Mouse (Mus musculus): Measurements from ENCODE around the gene Gtf2h4.

The Gtf2h4 gene

DNA sequence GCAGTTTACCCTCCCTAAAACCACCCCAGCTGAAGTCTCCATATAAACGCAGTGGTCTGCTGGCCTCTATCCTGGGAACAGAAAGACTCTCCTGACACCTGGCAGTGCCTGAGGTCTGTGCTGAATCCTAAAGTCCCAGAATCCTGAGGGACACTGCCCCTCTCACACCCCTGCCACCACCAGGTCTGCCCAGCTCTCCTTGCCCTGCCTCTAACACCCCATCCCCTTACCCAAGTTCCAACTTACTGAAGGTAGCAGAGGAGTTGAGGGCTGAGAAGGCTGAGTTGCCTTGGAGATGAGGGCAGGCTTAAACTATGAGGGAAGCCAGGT lies 23.9 kb upstream of the Gtf2h4 start:
- in situ Hi-C loops (cut with MboI): no loop called here

DNA sequence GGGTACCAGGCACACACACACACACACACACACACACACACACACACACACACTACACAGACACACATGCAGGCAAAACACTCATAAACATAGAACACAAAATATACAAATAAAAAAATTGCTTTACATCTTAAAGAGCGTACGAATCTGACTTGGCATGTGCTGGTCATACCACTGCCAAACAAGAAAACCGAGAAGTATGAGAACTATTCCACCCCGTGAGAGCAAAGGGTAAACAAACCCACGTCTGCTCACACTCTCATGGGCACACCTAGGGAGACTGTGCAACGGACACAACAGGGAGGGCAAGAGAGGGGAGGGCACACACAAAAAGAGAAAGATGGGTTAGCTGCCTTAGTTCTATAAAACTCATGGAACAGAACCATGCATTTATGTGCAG lies 23.2 kb upstream of the Gtf2h4 start:
- in situ Hi-C loops (cut with MboI): no loop called here

DNA sequence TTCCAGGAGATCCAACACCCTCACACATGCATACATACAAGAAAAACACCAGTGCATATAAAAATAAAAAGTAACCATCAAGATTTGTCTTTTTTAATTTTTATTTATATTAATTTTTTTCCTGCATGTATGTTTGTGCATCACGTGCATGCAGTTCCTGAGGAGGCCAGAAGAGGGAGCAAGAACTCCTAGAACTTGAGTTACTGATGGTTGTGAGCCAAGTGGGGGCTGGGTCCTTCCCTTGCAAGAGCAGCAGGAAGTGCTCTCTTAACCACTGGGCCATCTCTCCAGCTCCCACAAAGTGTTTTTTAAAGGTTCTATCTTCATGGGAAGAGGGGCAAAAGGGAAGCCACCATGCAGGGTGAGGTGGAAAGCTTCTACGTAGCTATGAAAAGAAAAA lies 21.8 kb upstream of the Gtf2h4 start:
- in situ Hi-C loops (cut with MboI): no loop called here

DNA sequence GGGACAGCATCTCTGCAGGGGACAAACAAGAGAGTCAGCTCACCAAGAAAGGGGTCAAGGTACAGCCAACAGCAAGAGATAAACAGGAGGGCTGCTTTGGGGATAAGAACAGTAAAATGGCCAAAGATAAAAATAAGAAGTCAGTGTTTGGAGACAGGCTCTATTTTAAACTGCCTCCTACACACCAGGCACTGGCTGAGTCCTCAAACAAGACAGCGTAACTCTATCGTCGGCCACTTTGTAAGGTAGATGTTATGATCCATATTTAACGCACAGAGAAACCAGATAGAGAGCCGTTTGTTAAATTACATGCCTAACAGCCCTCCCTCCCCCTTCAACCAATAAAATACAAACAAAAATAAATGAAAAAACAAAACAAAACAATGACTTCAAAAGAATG lies 20.4 kb upstream of the Gtf2h4 start:
- in situ Hi-C loops (cut with MboI): no loop called here

DNA sequence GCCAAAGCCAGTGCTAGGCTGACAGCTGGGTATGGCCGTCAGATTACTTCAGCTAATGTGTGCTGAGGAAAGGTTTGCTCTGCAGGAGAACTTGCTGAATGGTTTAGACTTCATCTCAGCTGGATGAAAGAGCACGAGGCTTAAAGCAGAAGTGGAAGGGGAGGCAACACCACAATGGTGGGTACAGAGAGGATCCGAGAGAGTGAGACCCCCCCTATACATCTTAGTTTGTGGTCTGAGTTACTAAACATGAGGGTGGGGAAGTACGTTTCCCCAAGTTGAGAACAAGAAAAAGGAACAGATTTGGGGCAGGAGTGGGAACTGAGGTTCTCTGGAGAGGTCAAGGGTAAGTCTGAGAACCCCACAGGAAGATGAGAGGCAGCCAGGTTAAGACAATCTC lies 18.8 kb upstream of the Gtf2h4 start:
- in situ Hi-C loops (cut with MboI): no loop called here

DNA sequence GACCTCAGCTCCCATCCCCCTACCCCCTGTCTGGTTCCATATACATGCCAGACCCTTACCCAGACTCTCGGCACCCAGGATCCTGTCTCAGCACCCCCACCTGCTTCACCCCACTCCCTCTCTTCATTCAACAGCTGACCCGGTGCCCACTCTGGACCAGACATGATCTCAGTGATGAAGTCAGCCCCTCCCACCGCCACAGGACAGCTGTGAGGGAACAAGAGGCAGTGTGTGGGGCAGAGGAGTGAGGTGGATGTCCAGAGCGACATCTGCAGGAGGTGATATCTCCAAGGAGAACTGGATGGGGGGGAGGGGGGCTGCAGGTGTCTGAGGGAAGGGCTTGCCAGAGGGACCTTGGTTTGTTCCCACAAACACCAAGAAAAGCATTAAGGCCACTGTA lies 18.3 kb upstream of the Gtf2h4 start:
- in situ Hi-C loops (cut with MboI): no loop called here

DNA sequence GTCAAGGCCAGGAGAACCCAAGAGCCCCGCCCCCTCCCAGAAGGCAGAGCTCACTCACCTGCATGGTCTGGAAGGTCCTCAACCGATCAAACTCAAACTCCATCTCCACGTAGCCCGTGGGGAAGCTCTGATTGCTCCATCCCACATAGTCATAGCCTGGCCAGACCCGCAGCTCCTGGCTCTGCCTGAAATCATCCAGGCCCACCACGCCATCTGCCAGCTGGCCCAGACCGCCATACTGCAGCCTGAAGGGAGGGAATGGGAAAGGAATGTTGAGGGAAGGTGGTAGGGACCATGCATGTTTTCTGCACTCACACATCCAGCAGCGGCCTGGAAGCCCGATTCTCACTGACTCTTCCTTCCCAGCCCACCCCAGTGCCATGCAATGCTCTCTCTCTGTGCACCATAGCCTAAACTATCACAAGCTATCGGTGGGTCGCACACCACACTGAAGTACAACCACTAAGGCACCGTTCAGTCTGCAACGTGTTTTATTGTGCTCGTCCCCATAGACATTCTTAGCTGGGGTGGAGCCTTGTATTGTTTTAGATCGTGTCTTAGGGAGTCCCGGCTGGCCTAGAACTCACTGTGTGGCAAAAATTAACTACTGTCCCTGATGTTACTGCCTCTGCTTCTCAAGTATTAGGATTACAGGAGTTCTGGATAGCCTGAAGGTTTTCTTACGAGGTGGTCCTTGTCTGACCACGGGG lies 16.6 kb upstream of the Gtf2h4 start:
- in situ Hi-C loops (cut with MboI): no loop called here

DNA sequence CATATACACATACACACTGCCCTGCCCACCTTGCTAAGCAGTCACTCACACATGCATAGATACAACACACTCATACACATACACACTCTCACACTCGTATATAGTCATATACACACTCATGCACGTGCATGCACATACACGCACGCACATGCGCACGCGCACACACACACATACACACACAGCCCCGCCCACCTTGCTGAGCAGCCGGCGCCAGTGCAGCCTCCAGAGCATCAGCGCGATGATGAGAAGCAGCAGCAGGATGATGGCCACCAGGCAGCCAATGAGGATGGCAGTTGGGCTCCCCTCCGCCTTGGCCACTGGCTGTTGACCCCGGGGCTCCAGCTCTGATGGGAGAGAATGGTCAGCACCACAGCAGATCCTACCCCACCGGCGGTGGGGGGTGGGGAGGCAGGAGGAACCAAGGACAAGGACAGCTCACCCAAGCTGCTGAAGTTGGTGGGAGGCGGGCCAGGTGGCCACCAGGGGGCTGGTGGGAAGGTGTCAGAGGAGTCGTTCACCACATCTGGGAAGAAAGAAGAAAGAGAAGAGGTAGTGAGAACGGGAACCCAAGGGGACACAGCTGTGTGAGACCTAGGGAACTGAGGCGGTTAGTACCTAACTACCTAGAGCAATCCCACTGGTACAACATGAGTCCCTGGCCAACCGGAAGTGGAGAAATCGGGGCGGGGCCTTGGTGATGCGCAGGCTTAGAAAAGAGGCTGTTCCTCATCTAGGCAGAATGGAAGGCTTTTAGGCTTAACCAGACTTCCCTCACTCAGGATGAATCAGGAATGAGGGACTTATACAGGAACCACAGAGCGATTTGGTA lies 15.0 kb upstream of the Gtf2h4 start:
- in situ Hi-C loops (cut with MboI): no loop called here

DNA sequence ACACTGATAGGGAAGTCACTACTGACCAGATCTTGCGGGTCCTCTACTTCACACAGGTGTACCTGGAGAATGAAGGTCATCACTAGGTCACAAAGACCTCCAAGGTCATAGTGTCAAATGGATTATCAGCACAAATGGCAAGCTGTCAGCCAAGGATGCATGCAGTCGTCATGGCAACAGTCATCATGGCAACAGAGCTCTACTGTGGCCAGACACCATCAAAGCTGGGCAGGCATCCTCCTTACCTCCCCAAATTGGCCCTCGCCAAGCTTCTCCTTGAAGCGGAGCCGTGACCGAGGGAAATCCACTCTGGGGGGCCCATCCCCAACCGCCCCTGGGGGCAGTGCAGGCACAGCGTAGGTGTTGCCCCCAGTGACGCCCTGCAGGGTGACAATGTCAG lies 11.5 kb upstream of the Gtf2h4 start:
- in situ Hi-C loops (cut with MboI): no loop called here

DNA sequence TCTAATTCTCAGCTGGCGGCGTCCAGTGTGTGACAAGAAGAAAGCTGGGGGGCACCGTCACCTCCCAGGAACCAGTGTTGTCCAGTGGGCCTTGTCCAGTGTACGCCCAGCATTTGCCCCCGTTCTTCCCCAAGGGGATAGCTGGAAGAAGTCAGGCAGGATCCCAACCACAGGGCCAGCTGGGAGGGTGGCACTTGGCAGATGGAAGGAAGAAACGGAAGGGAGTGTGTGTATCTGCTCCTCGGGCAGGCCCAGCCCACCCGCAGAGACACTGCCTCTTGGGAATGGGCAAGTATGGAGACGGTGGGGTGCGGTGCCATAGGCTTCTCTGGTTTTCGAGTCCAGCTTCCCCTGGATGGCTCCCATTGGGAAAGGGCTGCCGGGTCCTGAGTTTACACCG lies 8.4 kb upstream of the Gtf2h4 start:
- in situ Hi-C loops (cut with MboI): no loop called here

DNA sequence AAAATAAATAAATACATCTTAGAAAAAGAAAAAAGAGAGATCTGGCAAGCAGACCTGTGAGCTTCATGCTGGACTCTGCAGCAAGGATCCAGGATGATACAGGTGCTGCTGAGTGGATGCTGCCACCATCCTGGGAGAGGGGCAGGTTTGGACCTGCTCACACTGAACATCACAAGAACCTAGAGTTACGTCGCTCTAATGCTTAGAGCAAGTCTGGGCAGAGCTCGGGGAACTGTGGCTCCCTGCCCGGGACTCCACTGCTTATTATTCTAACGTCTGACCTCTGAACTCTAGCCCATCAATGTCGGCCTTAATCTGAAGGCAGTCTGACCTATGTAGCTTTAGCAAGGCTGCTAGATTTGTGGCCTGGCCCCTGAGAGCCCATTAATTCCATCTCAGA lies 7.1 kb upstream of the Gtf2h4 start:
- in situ Hi-C loops (cut with MboI): no loop called here

DNA sequence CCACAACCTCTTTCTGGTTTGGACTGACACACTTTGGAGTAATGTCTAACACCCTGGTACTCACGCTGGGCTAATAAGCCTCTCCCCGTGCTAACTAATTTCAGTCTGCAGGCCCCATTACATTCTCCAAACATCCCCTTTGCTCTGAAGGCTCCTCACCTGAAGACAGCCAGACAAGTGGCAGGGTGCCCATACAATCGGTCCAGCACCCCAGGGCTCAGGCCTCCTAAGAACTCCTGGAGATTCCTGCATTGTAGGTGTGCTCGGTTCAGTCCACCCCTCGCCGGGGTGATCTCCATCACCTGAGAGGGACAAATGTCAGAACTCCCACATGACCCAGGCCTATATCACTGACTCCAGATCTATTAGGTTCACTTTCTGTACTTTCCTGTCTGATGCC lies 1.0 kb downstream of the Gtf2h4 start:
- in situ Hi-C loops (cut with MboI): no loop called here

DNA sequence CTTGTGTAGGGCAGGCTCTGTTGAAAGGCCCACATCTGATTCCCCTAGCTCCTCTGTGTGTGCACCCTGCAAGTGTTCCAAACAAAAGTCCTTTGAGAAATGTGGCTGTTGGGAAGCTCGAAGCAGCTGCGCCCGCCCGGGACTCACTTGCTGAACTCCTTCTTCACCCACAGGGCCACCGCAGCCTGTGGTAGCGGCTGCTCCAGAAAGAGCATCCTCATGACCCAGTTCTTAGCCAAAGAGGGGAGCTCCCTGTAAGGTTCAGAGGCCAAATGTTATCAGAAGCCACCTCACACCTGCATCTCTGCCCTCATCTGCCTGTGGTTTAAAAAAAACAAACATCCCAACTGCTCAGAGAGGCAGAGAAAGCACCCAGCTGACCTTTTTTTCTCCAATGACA lies 1.7 kb downstream of the Gtf2h4 start:
- in situ Hi-C loops (cut with MboI): no loop called here

DNA sequence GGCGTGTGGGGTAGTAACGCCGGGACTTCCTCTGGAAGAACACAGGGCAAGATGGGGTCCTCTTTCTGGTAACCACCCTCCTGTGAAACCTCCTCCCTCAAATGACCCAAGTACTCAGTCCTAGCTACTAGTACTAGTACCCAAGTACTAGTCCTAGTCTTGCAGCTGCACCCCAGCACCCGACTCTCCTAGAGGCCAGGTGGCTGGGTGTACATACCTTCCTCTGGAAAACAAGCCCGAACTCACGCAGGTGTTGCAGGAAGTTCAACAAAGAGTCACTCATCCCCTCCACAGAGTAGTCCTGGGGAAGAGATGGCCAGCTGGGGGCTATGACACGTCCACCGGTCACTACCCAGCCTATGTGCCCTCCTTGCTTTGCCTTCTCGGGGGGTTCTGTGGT lies 3.8 kb downstream of the Gtf2h4 start:
- in situ Hi-C loops (cut with MboI): no loop called here

DNA sequence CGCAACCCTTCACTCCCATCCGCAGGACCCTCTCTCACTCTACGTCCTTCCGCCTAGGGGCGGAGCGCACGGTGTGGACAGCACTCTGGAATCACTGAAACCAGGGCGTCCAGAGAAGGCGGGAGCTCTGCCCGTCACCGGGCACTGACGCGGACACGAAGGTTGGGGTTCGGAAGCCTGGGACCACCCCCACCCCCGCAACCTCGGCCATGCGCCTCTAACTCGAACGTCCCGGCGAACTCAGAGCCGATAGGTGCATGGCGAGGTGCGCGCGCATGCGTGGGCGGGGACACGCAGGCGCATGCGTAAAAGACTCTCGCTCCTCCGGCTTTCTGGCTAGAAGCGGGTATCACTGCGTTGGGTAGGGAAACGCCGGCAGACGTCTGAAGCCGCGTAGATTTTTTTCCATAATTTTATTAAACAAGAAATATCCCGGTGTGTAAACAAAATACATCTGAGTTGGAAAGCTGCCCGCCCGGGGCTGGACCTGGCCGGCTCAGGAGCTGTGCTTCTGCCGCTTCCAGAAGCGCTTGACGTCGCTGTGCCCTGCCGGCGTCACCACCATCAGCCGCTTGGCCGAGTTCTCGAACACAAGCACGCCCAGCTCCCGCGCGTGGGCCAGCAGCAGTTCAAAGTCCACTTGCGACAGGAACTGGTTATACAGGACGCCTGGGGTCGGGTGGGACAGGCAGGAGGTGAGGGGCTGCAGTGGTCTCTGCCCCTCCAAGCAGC lies 6.0 kb downstream of the Gtf2h4 start, which contains the start of gene Vars2:
Gene Vars2, minus strand, starts transcription at position 259 of the 732 bp plus-strand sequence.
- in situ Hi-C loops (cut with MboI): no loop called here

DNA sequence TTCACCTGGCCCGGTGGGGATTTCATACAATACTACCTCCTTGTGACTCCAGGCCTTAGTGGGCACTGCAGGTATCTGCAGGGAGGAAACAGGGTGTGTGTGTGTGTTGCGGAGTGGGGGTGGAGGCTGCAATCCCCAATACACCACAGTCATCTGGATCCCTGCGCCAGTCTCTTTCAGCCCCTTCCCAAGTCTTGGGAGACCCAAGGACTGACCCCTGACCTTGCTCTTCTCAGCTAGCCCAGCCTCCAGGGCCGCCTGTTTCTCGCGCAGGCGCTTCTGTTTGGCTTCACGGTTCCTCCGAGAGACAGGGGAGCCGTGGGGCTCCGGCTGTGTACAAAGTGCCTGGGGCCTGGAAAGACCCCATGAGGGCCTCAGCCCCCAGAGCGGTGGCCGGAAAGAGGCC lies 6.7 kb downstream of the Gtf2h4 start:
- in situ Hi-C loops (cut with MboI): no loop called here

DNA sequence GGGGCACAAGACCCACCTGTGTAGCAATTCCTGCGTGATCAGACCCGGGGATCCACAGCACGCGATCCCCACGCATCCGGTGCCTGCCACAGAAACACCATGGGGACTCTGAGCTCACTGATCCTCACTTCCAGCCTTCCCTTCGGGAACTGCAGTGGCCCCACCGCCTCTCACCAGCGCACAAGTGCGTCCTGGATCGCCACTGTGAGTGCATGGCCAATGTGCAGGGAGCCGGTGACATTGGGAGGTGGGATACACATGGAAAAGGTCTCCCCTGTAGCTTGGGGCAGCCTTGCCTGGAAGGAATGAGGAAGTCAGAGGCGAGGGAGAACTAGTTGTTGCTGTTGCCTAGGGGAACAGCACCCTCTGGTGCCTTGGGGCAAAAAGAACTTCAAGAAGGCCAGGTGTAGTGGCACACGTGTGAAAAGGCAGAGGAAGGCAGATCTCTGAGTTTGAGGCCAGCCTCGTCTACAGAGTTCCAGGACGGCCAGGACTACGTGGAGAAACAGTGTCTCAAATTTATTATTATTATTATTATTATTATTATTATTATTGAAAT lies 7.5 kb downstream of the Gtf2h4 start:
- in situ Hi-C loops (cut with MboI): no loop called here

DNA sequence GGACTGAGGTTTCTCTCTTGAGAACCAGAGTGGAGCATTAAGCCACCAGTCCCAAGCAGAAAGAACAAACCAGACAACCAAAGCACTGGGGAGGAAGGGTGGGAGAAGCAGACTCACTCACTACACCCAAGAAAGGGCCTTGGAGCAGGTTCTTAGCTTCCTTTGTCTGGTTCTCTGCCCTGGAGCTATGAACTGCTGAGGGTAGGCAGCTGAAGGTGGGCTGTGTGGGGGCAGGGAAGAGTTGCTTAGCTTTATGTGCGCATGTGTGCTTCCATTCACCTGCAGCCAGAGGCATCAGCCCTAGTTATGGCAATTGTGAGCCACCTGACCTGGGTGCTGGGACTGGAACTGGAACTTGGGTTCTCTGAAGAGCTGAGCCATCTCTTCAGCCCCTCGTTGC lies 20.5 kb downstream of the Gtf2h4 start:
- in situ Hi-C loops (cut with MboI): no loop called here

DNA sequence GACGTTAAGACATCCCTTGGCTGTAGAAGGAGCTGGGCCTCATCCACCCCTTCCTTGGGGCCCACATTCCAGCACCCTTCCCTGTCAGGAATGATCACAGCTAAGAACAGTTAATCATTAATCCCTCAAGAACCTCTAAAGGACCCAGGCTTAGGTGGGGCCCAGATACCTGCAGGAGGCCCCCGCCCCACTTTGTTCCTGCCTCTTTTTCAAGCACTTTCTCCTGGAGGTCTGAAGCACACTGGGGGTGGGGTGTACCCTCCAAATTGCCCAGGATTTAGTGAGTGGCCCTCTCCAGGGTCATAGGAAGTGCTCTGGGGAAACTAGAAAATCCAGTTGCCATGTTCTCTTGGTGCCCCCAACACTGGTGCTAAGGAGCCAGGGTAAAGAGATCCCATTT lies 24.1 kb downstream of the Gtf2h4 start:
- in situ Hi-C loops (cut with MboI): no loop called here

DNA sequence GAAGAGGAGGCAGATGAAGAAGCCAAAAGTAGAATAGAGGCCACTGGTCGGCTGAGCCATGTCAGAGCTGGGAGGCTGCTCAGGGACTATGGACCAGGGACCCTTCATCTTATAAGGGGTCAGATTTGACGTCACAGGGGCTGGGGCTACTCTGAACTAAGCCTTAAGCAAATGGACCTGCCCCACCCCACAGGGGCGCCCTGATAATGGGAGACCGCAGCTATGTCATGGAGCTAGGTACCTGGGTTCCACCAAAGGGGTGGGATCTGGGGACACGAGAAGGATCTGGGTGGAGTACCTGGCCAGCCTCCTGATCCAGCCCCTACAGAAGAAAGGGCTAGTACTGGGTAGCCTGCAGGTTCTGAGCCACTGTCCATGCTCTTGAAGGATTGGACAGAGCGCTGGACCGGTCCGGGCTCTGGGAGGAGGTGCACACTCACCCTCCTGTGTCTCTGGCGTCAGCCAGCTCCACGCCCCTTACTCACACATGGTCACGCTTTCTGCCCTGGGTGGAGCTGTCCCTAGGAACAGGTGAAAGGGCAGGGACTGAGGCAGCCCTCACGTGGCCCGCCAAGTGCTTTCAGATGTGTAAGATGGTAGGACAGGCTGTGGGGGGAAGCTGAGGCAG lies 29.8 kb downstream of the Gtf2h4 start, which contains the start of gene Mucl3:
Gene Mucl3, minus strand, starts transcription at position 87 of the 628 bp plus-strand sequence.
- in situ Hi-C loops (cut with MboI): no loop called here

DNA sequence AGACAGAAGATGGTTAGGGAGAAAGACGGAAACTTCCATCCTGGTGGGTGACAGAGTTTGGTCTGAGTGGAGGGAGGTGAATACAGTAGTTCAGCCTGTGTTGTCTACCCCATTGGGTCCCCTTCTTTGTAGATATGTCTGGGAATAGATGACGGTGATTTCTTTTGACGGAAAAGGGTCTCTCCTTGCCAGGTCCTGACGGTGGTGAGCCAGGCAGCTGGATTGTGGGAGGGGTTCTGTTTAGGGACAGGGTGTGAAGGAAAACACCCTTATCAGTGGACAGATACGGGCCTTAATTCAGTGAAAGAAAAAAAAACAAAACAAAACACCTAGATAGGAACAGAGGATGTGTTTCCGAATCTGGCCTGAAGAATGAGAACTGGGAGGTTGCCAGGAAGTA lies 34.2 kb downstream of the Gtf2h4 start:
- in situ Hi-C loops (cut with MboI): no loop called here

All from mature B cell (primary cell).